ENCODE assay signal across 27 mouse cellular contexts in genomic region chr8:12017750-12018149, GRCm38 (mm10).
DNase-seq lines count a peak whose midpoint lies in the region; ATAC-seq and TF ChIP-seq lines count a peak whose summit lies in the region.
"Had no signal": no experiment of that assay in that cellular context is flagged by ENCODE, and none has a peak within 500 bp of the region (broad histone marks: within the 10 kb centered on the region; RNA-seq: fewer than 3 reads in every experiment).

No protein-coding gene starts in this region.

- 41% methylated on average over 7 of the region's 7 CpGs for WGBS in lung, embryonic 15.5 days
- 32% methylated on average over 7 of the region's 7 CpGs for WGBS in lung, postnatal 0 days

- no peak for DNase-seq in lung, postnatal 4 days
- DNase-seq in lung, postnatal 0 days (ENCODE audit: low spot score): peak; percentile 74
- DNase-seq in lung, postnatal 36 days: peak; percentile 36
- DNase-seq in T-cell, adult 2 months (ENCODE audit: low spot score): no peak
- DNase-seq in spleen, postnatal 36 days (ENCODE audit: low spot score in 2 of 2): no peak
- DNase-seq: adrenal gland, adult 2 months; adrenal gland, postnatal 14 days; B cell, adult 2 months; cerebellum, adult 11-12 months; cerebellum, adult 8-10 months; cerebellum, postnatal 10 days; cerebellum, postnatal 36 days; forebrain, postnatal 0 days; gastrocnemius, postnatal 25 days; heart, adult 18-20 months; heart, postnatal 10 days; heart, postnatal 36 days had no signal

- no peak overlapping the region for H3K9ac ChIP-seq in lung, embryonic 15.5 days
- H3K9ac ChIP-seq in lung, postnatal 0 days (replicated peaks; ENCODE audit: low read depth): no peak overlapping the region
- H3K9ac ChIP-seq: forebrain, embryonic 13.5 days; forebrain, postnatal 0 days; heart, embryonic 12.5 days; heart, embryonic 15.5 days; hindbrain, embryonic 13.5 days had no signal

- ATAC-seq in lung, embryonic 15.5 days (ENCODE audit: borderline replicate concordance, extremely low read depth, low FRiP score, low TSS enrichment): no peak
- peak; percentile 93 for ATAC-seq in lung, postnatal 0 days
- ATAC-seq: forebrain, embryonic 13.5 days; forebrain, postnatal 0 days; hindbrain, embryonic 16.5 days; Patski had no signal

- H3K4me1 ChIP-seq in lung, embryonic 15.5 days: no peaks in the 10 kb centered on the region
- H3K4me1 ChIP-seq in lung, postnatal 0 days (ENCODE audit: insufficient read depth, low read depth, low read length): no peaks in the 10 kb centered on the region
- H3K4me1 ChIP-seq: forebrain, embryonic 13.5 days; heart, embryonic 12.5 days; heart, embryonic 15.5 days; hindbrain, embryonic 13.5 days had no signal

- no peak overlapping the region for H3K4me3 ChIP-seq in lung, embryonic 15.5 days
- H3K4me3 ChIP-seq in lung, postnatal 0 days (ENCODE audit: low read depth, low read length): no peak overlapping the region
- H3K4me3 ChIP-seq: forebrain, embryonic 10.5 days; forebrain, embryonic 13.5 days; heart, embryonic 12.5 days; heart, embryonic 15.5 days; hindbrain, embryonic 10.5 days; hindbrain, embryonic 13.5 days had no signal

- TF ChIP-seq EP300 in lung, postnatal 0 days (IDR thresholded peaks at IDR 0.05): peak; percentile 93

- no peaks in the 10 kb centered on the region for H3K27me3 ChIP-seq in lung, embryonic 15.5 days
- no peaks in the 10 kb centered on the region for H3K27me3 ChIP-seq in lung, postnatal 0 days (replicated peaks; ENCODE audit: insufficient read depth, low read length)
- H3K27me3 ChIP-seq: heart, embryonic 15.5 days had no signal

- no peak for TF ChIP-seq CTCF in lung, postnatal 0 days (IDR thresholded peaks at IDR 0.05)

- no peaks in the 10 kb centered on the region for H3K36me3 ChIP-seq in lung, embryonic 15.5 days
- H3K36me3 ChIP-seq in lung, postnatal 0 days (ENCODE audit: insufficient read depth, low read length): no peaks in the 10 kb centered on the region
- H3K36me3 ChIP-seq: forebrain, embryonic 10.5 days; G1E; heart, embryonic 12.5 days; heart, embryonic 15.5 days; hindbrain, embryonic 10.5 days; hindbrain, embryonic 13.5 days had no signal

- H3K4me2 ChIP-seq in lung, embryonic 15.5 days: no peak overlapping the region
- no peak overlapping the region for H3K4me2 ChIP-seq in lung, postnatal 0 days (replicated peaks; ENCODE audit: low read depth, low read length)
- H3K4me2 ChIP-seq: forebrain, embryonic 13.5 days; heart, embryonic 12.5 days; heart, embryonic 15.5 days; hindbrain, embryonic 13.5 days had no signal

- no peaks in the 10 kb centered on the region for H3K9me3 ChIP-seq in lung, embryonic 15.5 days
- no peaks in the 10 kb centered on the region for H3K9me3 ChIP-seq in lung, postnatal 0 days (ENCODE audit: low read length)
- H3K9me3 ChIP-seq: forebrain, embryonic 10.5 days; forebrain, embryonic 13.5 days; heart, embryonic 12.5 days; heart, embryonic 15.5 days; hindbrain, embryonic 10.5 days; hindbrain, embryonic 13.5 days had no signal

- peak overlapping the region; percentile 51 for H3K27ac ChIP-seq in lung, embryonic 15.5 days
- H3K27ac ChIP-seq in lung, postnatal 0 days (ENCODE audit: low read length): peak overlapping the region; percentile 62
- H3K27ac ChIP-seq: forebrain, embryonic 10.5 days; forebrain, embryonic 13.5 days; heart, embryonic 15.5 days; hindbrain, embryonic 10.5 days; hindbrain, embryonic 13.5 days had no signal

Comparison
In these comparisons a context has a peak if more than half of its experiments do, and no peak if none do; other contexts are left out.
1. DNase-seq: peak in lung, postnatal 0 days (single experiment) and lung, postnatal 36 days (single experiment); none in lung, postnatal 4 days (0 of 2), T-cell, adult 2 months (single experiment) and spleen, postnatal 36 days (0 of 2).